In the genomic region with DNA sequence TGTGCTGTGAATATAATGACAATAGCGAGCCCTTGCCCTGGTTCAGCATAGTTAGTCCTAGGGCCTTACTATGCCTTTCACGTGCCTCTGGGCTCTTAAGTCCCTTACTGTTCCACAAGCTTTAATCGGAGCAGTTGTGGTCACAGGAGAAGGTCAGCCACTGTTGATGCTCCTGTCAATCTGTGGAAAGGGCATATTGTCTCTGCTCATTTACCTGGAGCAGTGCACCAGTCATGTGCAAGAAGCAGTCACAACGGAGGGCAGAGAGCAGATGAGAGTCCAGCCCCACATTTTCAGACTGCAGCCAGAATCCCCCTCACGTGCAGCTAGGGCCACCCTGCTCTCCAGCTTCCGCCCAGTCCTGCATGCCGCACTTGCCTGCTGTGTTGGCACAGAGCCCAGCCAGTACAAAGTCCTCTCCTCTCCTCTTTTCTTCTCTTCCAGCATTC, we compare ENCODE assay signal across 8 mouse cellular contexts.
DNase-seq lines count a peak whose midpoint lies in the region; ATAC-seq and TF ChIP-seq lines count a peak whose summit lies in the region.

No protein-coding gene starts in this region.

- no peaks in the 10 kb centered on the region for H3K9me3 ChIP-seq in heart, embryonic 11.5 days (replicated peaks; ENCODE audit: control insufficient read depth, low read length)
- H3K9me3 ChIP-seq in forebrain, embryonic 13.5 days (replicated peaks): no peaks in the 10 kb centered on the region
- no peaks in the 10 kb centered on the region for H3K9me3 ChIP-seq in kidney, embryonic 16.5 days (ENCODE audit: low read length)
- H3K9me3 ChIP-seq in midbrain, embryonic 10.5 days (replicated peaks): no peaks in the 10 kb centered on the region

- H3K4me1 ChIP-seq in heart, embryonic 11.5 days (ENCODE audit: control insufficient read depth, insufficient read depth, low read length): peaks cover 24% of the 10 kb centered on the region
- peaks cover 43% of the 10 kb centered on the region for H3K4me1 ChIP-seq in forebrain, embryonic 13.5 days
- peaks cover 36% of the 10 kb centered on the region for H3K4me1 ChIP-seq in kidney, embryonic 16.5 days (ENCODE audit: insufficient read depth, low read length)
- H3K4me1 ChIP-seq in midbrain, embryonic 10.5 days: peaks cover 35% of the 10 kb centered on the region

- H3K9ac ChIP-seq in heart, embryonic 11.5 days (ENCODE audit: low read depth, low read length): no peak overlapping the region
- H3K9ac ChIP-seq in forebrain, embryonic 13.5 days: no peak overlapping the region
- no peak overlapping the region for H3K9ac ChIP-seq in kidney, embryonic 16.5 days (replicated peaks; ENCODE audit: low read length)

- no peaks in the 10 kb centered on the region for H3K27me3 ChIP-seq in heart, embryonic 11.5 days (ENCODE audit: control insufficient read depth, insufficient read depth, low read length)
- H3K27me3 ChIP-seq in forebrain, embryonic 13.5 days: no peaks in the 10 kb centered on the region
- no peaks in the 10 kb centered on the region for H3K27me3 ChIP-seq in kidney, embryonic 16.5 days (ENCODE audit: insufficient read depth, low read length)
- H3K27me3 ChIP-seq in midbrain, embryonic 10.5 days (ENCODE audit: low read depth, poor library complexity, severe bottlenecking): no peaks in the 10 kb centered on the region

- no peak overlapping the region for H3K4me2 ChIP-seq in heart, embryonic 11.5 days
- H3K4me2 ChIP-seq in forebrain, embryonic 13.5 days: peak overlapping the region; percentile 40
- no peak overlapping the region for H3K4me2 ChIP-seq in kidney, embryonic 16.5 days (replicated peaks; ENCODE audit: low read depth, low read length)

- 35% methylated on average over 7 of the region's 7 CpGs for WGBS in heart, embryonic 11.5 days (ENCODE audit: insufficient replicate concordance)
- 7% methylated on average over 7 of the region's 7 CpGs for WGBS in forebrain, embryonic 13.5 days
- 14% methylated on average over 7 of the region's 7 CpGs for WGBS in kidney, embryonic 16.5 days
- WGBS in midbrain, embryonic 10.5 days: 38% methylated on average over 7 of the region's 7 CpGs

- TF ChIP-seq CTCF in brain, embryonic 14.5 days (IDR thresholded peaks at IDR 0.05; ENCODE audit: borderline replicate concordance, extremely low read depth, insufficient read depth, insufficient read length): no peak

- peak; percentile 51; the same call in 1 of the 2 replicates for ATAC-seq in heart, embryonic 11.5 days (replicated peaks; ENCODE audit: insufficient number of reproducible peaks, low FRiP score, low TSS enrichment)
- ATAC-seq in forebrain, embryonic 13.5 days: peak; percentile 88
- ATAC-seq in kidney, embryonic 16.5 days (ENCODE audit: low FRiP score, low TSS enrichment): peak; percentile 79

- intact Hi-C loops in heart, postnatal 36 days (cut with DNase I): no loop called here

- no peak overlapping the region for H3K4me3 ChIP-seq in heart, embryonic 11.5 days (ENCODE audit: low read depth, low read length)
- no peak overlapping the region for H3K4me3 ChIP-seq in forebrain, embryonic 13.5 days
- no peak overlapping the region for H3K4me3 ChIP-seq in kidney, embryonic 16.5 days (ENCODE audit: low read length)
- H3K4me3 ChIP-seq in midbrain, embryonic 10.5 days: no peak overlapping the region

- peak overlapping the region; percentile 80 for H3K27ac ChIP-seq in heart, embryonic 11.5 days (ENCODE audit: low read depth, low read length)
- peak overlapping the region; percentile 65 for H3K27ac ChIP-seq in forebrain, embryonic 13.5 days
- H3K27ac ChIP-seq in kidney, embryonic 16.5 days (ENCODE audit: low read length): peak overlapping the region; percentile 16; the same call in 1 of the 2 replicates
- H3K27ac ChIP-seq in midbrain, embryonic 10.5 days (replicated peaks): peak overlapping the region; percentile 55

- DNase-seq in heart, postnatal 36 days: no peak
- peak; percentile 94 for DNase-seq in brain, embryonic 14.5 days (ENCODE audit: low read depth)
- peak; percentile 27 for DNase-seq in midbrain, embryonic 10.5 days (ENCODE audit: low spot score)
- no peak for DNase-seq in thymus, postnatal 14 days
- no peak for DNase-seq in frontal cortex, postnatal 25 days (ENCODE audit: low spot score in 2 of 2)

- TF ChIP-seq POLR2A in brain, embryonic 14.5 days (IDR thresholded peaks at IDR 0.05; ENCODE audit: borderline replicate concordance, extremely low read depth, insufficient read depth, insufficient read length, poor library complexity, severe bottlenecking): no peak

- peaks cover 29% of the 10 kb centered on the region for H3K36me3 ChIP-seq in heart, embryonic 11.5 days (ENCODE audit: control insufficient read depth, insufficient read depth, low read length)
- H3K36me3 ChIP-seq in forebrain, embryonic 13.5 days (ENCODE audit: poor library complexity, severe bottlenecking): no peaks in the 10 kb centered on the region
- H3K36me3 ChIP-seq in kidney, embryonic 16.5 days (ENCODE audit: insufficient read depth, low read length): no peaks in the 10 kb centered on the region
- H3K36me3 ChIP-seq in midbrain, embryonic 10.5 days: no peaks in the 10 kb centered on the region

Comparison
In these comparisons a context has a peak if more than half of its experiments do, and no peak if none do; other contexts are left out.
1. H3K27ac ChIP-seq: peak in every context shown above with its lines; median percentile 80 in heart, embryonic 11.5 days; 65 in forebrain, embryonic 13.5 days; 55 in midbrain, embryonic 10.5 days; 16 in kidney, embryonic 16.5 days.
2. DNase-seq: peak in brain, embryonic 14.5 days (single experiment) and midbrain, embryonic 10.5 days (single experiment); none in heart, postnatal 36 days (0 of 2), thymus, postnatal 14 days (single experiment) and frontal cortex, postnatal 25 days (0 of 2).
3. Peak in every context shown above with its lines, with median percentiles within 50 percentile points of each other: ATAC-seq.